Mouse (Mus musculus) Muller cell, postnatal 12 days (primary cell): ENCODE data around the gene Ptprg.

Experiments used
- DNase-seq: peaks from one replicate; pipeline ENCODE4 v3.0.0-alpha.2; 2015; ENCODE audit errors: inconsistent ontology term

Gene Ptprg

GRCm38 (mm10) chr14:11683386-11684081 is 130.2 kb downstream of the Ptprg start:
- DNase-seq = peak; percentile 78

GRCm38 (mm10) chr14:11684104-11684503 is 130.8 kb downstream of the Ptprg start:
- no peak for DNase-seq

GRCm38 (mm10) chr14:11687541-11687940 is 134.2 kb downstream of the Ptprg start:
- no peak for DNase-seq

- DNase-seq = no peak
Observed at GRCm38 (mm10) chr14:11688142-11688541, 134.8 kb downstream of the Ptprg start.

- DNase-seq = no peak
Observed at GRCm38 (mm10) chr14:11690066-11690465, 136.7 kb downstream of the Ptprg start.

- no peak for DNase-seq
Observed at GRCm38 (mm10) chr14:11691531-11691930, 138.2 kb downstream of the Ptprg start.

GRCm38 (mm10) chr14:11698880-11699279 is 145.5 kb downstream of the Ptprg start:
- DNase-seq = no peak

- DNase-seq = no peak
Observed at GRCm38 (mm10) chr14:11699654-11700053, 146.3 kb downstream of the Ptprg start.

GRCm38 (mm10) chr14:11701516-11702249 is 148.4 kb downstream of the Ptprg start:
- DNase-seq = no peak

- no peak for DNase-seq
Observed at GRCm38 (mm10) chr14:11702770-11703477, 149.6 kb downstream of the Ptprg start.

GRCm38 (mm10) chr14:11704871-11705270 is 151.5 kb downstream of the Ptprg start:
- DNase-seq = no peak

GRCm38 (mm10) chr14:11709352-11709751 is 156.0 kb downstream of the Ptprg start:
- no peak for DNase-seq

- DNase-seq = peak; percentile 60
Observed at GRCm38 (mm10) chr14:11709798-11710197, 156.5 kb downstream of the Ptprg start.

GRCm38 (mm10) chr14:11710410-11711122 is 157.2 kb downstream of the Ptprg start:
- no peak for DNase-seq

- DNase-seq = no peak
Observed at GRCm38 (mm10) chr14:11712146-11712545, 158.8 kb downstream of the Ptprg start.

GRCm38 (mm10) chr14:11716230-11716629 is 162.9 kb downstream of the Ptprg start:
- DNase-seq = no peak

GRCm38 (mm10) chr14:11718201-11718600 is 164.9 kb downstream of the Ptprg start:
- no peak for DNase-seq

GRCm38 (mm10) chr14:11719259-11719658 is 165.9 kb downstream of the Ptprg start:
- DNase-seq = peak; percentile 15

GRCm38 (mm10) chr14:11722101-11722500 is 168.8 kb downstream of the Ptprg start:
- DNase-seq = peak; percentile 27

GRCm38 (mm10) chr14:11723876-11724275 is 170.5 kb downstream of the Ptprg start:
- DNase-seq = no peak

- no peak for DNase-seq
Observed at GRCm38 (mm10) chr14:11731223-11731920, 178.0 kb downstream of the Ptprg start.
